Mouse (Mus musculus) kidney, adult 9 months (tissue): ENCODE measurements at regions not wholly inside any gene's neighbourhood (a gene's known extent, or its start where the extent isn't known, plus 50 kb on each side); places are given as distances from the start of the nearest gene placed in this dataset.
A peak's percentile ranks its signal among the peaks of the same experiment; 100 is the strongest.

Source experiments
- DNase-seq: peaks from one replicate; pipeline ENCODE4 v3.0.0; 2022

- DNase-seq = peak; percentile 84
Measured at GRCm38 (mm10) chr3:38116071-38116787, 368.4 kb downstream of the Ankrd50 start.

GRCm38 (mm10) chr3:38112568-38112967 is 372.1 kb downstream of the Ankrd50 start:
- no peak for DNase-seq

- DNase-seq = no peak
Measured at GRCm38 (mm10) chr3:38105022-38105857, 379.4 kb downstream of the Ankrd50 start.

- no peak for DNase-seq
Measured at GRCm38 (mm10) chr3:38104418-38104817, 380.1 kb upstream of the Gm5148 start.

GRCm38 (mm10) chr3:38102985-38103384 is 378.7 kb upstream of the Gm5148 start:
- DNase-seq = no peak

GRCm38 (mm10) chr3:38102181-38102580 is 377.9 kb upstream of the Gm5148 start:
- no peak for DNase-seq

- DNase-seq = peak; percentile 47
Measured at GRCm38 (mm10) chr3:38094370-38094979, 370.2 kb upstream of the Gm5148 start.

- DNase-seq = no peak
Measured at GRCm38 (mm10) chr3:38084548-38084947, 360.3 kb upstream of the Gm5148 start.

GRCm38 (mm10) chr3:38082386-38082785 is 358.1 kb upstream of the Gm5148 start:
- DNase-seq = no peak

- DNase-seq = peak; percentile 49
Measured at GRCm38 (mm10) chr3:38076835-38077234, 352.5 kb upstream of the Gm5148 start.

GRCm38 (mm10) chr3:38073946-38074345 is 349.7 kb upstream of the Gm5148 start:
- DNase-seq = no peak

GRCm38 (mm10) chr3:38055627-38056026 is 331.3 kb upstream of the Gm5148 start:
- DNase-seq = no peak

GRCm38 (mm10) chr3:38052941-38053340 is 328.7 kb upstream of the Gm5148 start:
- no peak for DNase-seq

GRCm38 (mm10) chr3:38051748-38052147 is 327.5 kb upstream of the Gm5148 start:
- DNase-seq = no peak

GRCm38 (mm10) chr3:38050856-38051255 is 326.6 kb upstream of the Gm5148 start:
- peak; percentile 55 for DNase-seq

- no peak for DNase-seq
Measured at GRCm38 (mm10) chr3:38050366-38050765, 326.1 kb upstream of the Gm5148 start.

- DNase-seq = no peak
Measured at GRCm38 (mm10) chr3:38049290-38049689, 325.0 kb upstream of the Gm5148 start.

GRCm38 (mm10) chr3:38047445-38047844 is 323.2 kb upstream of the Gm5148 start:
- DNase-seq = no peak

GRCm38 (mm10) chr3:38046611-38047010 is 322.3 kb upstream of the Gm5148 start:
- DNase-seq = no peak

- DNase-seq = no peak
Measured at GRCm38 (mm10) chr3:38045989-38046388, 321.7 kb upstream of the Gm5148 start.

- DNase-seq = no peak
Measured at GRCm38 (mm10) chr3:38045523-38045922, 321.2 kb upstream of the Gm5148 start.

GRCm38 (mm10) chr3:38044338-38044737 is 320.0 kb upstream of the Gm5148 start:
- DNase-seq = no peak

- peak; percentile 67 for DNase-seq
Measured at GRCm38 (mm10) chr3:38042614-38043013, 318.3 kb upstream of the Gm5148 start.

- DNase-seq = no peak
Measured at GRCm38 (mm10) chr3:38036131-38036530, 311.8 kb upstream of the Gm5148 start.
